Mouse (Mus musculus): ENCODE results near the gene Olfr63. TPM values are rescaled to one million over a fixed set of nuclear protein-coding genes. Genes with fewer than 3 reads are reported as not detected.
"Not testable (repeated sequence)": the region's sequence is repeated elsewhere in the genome, so short reads cannot be mapped to it uniquely, and the experiment has no call there.

Gene Olfr63
- 0.01 TPM in 2 replicates for polyA plus RNA-seq (2015; fragmentation: Nextera tagmentation; extraction: Ambion mirVana)

GRCm38 (mm10) chr17:33264376-33264775 is at the start of gene Olfr63:
Olfr63 (plus strand) TSS chr17:33264676.
- no peak within 1 kb of the TSS for H3K9ac ChIP-seq
- no peaks in the 10 kb centered on the region for H3K9me3 ChIP-seq (replicated peaks)
- no peak for DNase-seq
- H3K27me3 ChIP-seq: 0 out of 2 replicates have a peak, but pooled peaks cover 2% of the 10 kb centered on the region
- ATAC-seq (ENCODE audit: low read depth): no peak
- H3K36me3 ChIP-seq: no peaks in the 10 kb centered on the region
- WGBS (ENCODE audit: insufficient replicate concordance): 61% methylated on average over 1 of the region's 1 CpGs
- H3K4me2 ChIP-seq: no peak within 1 kb of the TSS
- H3K4me1 ChIP-seq (replicated peaks): no peaks in the 10 kb centered on the region
- H3K27ac ChIP-seq: no peak within 1 kb of the TSS
- no peak within 1 kb of the TSS for H3K4me3 ChIP-seq (replicated peaks)

GRCm38 (mm10) chr17:33221590-33221989 is 42.9 kb upstream of the Olfr63 start, which contains the start of gene Olfr1564:
Olfr1564 (minus strand) TSS chr17:33221690.
- 57% methylated on average over 2 of the region's 2 CpGs for WGBS (ENCODE audit: insufficient replicate concordance)
- Histone ChIP-seq H3K36me3 (no peaks in the 10 kb centered on the region), H3K4me2 (no peak within 1 kb of the TSS), H3K27ac (no peak within 1 kb of the TSS), H3K4me1 (replicated peaks) (no peaks in the 10 kb centered on the region), H3K27me3 (no peaks in the 10 kb centered on the region), H3K9me3 (replicated peaks) (peaks cover 4% of the 10 kb centered on the region; the same call in 1 of the 2 replicates), H3K9ac (no peak within 1 kb of the TSS), H3K4me3 (replicated peaks) (no peak within 1 kb of the TSS)
- DNase-seq (no peak), ATAC-seq (ENCODE audit: low read depth) (no peak)

DNA sequence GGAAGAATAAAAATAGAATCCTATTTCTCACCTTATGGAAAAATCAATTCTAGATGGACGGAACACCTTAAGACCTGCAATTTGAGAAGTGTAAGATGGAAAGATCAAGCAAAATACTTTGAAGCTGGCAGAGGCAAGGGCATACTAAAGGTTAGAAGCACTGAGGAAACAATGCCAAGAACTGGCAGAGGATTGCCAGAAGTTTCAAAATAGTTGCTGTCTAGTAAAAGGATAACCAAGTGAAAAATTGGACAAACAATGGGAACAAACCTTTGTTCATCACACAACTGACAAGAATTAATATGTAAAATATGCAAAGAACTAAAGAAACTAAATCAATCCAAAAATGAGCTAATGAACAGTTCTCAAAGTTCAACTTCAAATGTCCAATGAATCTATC is 27.8 kb upstream of the Olfr63 start:
- not testable (repeated sequence) for H3K9me3 ChIP-seq (replicated peaks); DNase-seq; H3K27me3 ChIP-seq; H3K27ac ChIP-seq; H3K4me3 ChIP-seq (replicated peaks); H3K4me2 ChIP-seq; H3K9ac ChIP-seq; ATAC-seq (ENCODE audit: low read depth); H3K4me1 ChIP-seq (replicated peaks)
- H3K36me3 ChIP-seq: peaks cover 14% of the 10 kb centered on the region
- whole genome bisulfite sequencing (ENCODE audit: insufficient replicate concordance): 71% methylated on average over 1 of the region's 1 CpGs

- peak within 1 kb of the TSS; percentile 29 for H3K4me2 ChIP-seq
- H3K27me3 ChIP-seq; H3K36me3 ChIP-seq; H3K9ac ChIP-seq; H3K27ac ChIP-seq; H3K4me3 ChIP-seq (replicated peaks); H3K9me3 ChIP-seq (replicated peaks); DNase-seq; H3K4me1 ChIP-seq (replicated peaks): not testable (repeated sequence)
- WGBS (ENCODE audit: insufficient replicate concordance): 25% methylated on average over 1 of the region's 34 CpGs
- peak; percentile 99 for ATAC-seq (ENCODE audit: low read depth)
Observed at GRCm38 (mm10) chr17:33254530-33255318, 9.8 kb upstream of the Olfr63 start, which contains the start of gene Zfp955a. Zfp955a (minus strand) TSS chr17:33255145.

GRCm38 (mm10) chr17:33255319-33255657 is 9.2 kb upstream of the Olfr63 start:
- not testable (repeated sequence) for ATAC-seq (ENCODE audit: low read depth); H3K4me1 ChIP-seq (replicated peaks); H3K27ac ChIP-seq; H3K9me3 ChIP-seq (replicated peaks); H3K4me2 ChIP-seq; H3K36me3 ChIP-seq; H3K4me3 ChIP-seq (replicated peaks); H3K27me3 ChIP-seq; DNase-seq; H3K9ac ChIP-seq
- WGBS (ENCODE audit: insufficient replicate concordance): no CpG with 5 or more reads among the region's 2 CpGs

DNA sequence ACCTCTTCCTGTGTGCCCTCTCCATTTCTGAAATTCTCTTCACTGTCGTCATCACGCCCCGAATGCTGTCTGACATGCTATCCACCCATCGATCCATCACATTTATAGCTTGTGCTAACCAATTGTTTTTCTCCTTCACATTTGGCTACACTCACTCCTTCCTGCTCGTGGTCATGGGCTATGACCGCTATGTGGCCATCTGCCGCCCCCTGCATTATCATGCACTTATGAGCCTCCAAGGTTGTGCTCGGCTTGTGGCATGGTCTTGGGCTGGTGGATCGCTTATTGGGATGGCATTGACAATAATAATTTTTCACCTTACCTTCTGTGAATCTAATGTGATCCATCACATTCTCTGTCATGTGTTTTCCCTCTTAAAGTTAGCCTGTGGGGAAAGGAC is 4.4 kb downstream of the Olfr63 start:
- no peaks in the 10 kb centered on the region for H3K36me3 ChIP-seq
- H3K27ac ChIP-seq: no peak overlapping the region
- no peaks in the 10 kb centered on the region for H3K9me3 ChIP-seq (replicated peaks)
- no peak overlapping the region for H3K9ac ChIP-seq
- ATAC-seq (ENCODE audit: low read depth): no peak
- no peak for DNase-seq
- WGBS (ENCODE audit: insufficient replicate concordance): 68% methylated on average over 9 of the region's 9 CpGs
- H3K4me3 ChIP-seq (replicated peaks): no peak overlapping the region
- H3K27me3 ChIP-seq: 0 out of 2 replicates have a peak, but pooled peaks cover 2% of the 10 kb centered on the region
- no peak overlapping the region for H3K4me2 ChIP-seq
- no peaks in the 10 kb centered on the region for H3K4me1 ChIP-seq (replicated peaks)

- H3K4me1 ChIP-seq (replicated peaks); H3K36me3 ChIP-seq; H3K27me3 ChIP-seq; DNase-seq; H3K9ac ChIP-seq; H3K27ac ChIP-seq; H3K9me3 ChIP-seq (replicated peaks); H3K4me3 ChIP-seq (replicated peaks): not testable (repeated sequence)
- peak; percentile 99 for ATAC-seq (ENCODE audit: low read depth)
- WGBS (ENCODE audit: insufficient replicate concordance): no CpG with 5 or more reads among the region's 25 CpGs
- peak within 1 kb of the TSS; percentile 40; the same call in 1 of the 2 replicates for H3K4me2 ChIP-seq
Observed at GRCm38 (mm10) chr17:33289039-33289875, 24.8 kb downstream of the Olfr63 start, which contains the start of gene Zfp955b. Zfp955b (plus strand) TSS chr17:33289544.

DNA sequence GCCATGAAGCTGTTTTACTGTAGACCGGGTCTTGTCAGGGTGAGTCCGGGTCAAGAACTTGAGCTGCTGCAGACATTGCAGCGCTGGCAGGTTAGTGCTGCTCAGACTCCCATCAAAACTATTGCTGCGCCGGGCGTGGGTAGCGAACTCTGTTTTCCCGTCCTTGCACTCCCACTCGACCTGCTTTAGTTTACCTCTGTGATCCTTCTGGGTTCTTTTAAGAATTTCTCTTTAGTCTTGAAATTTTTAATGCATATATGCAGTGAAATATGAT is 25.3 kb downstream of the Olfr63 start:
- not testable (repeated sequence) for H3K36me3 ChIP-seq; H3K4me1 ChIP-seq (replicated peaks); H3K9ac ChIP-seq; H3K27me3 ChIP-seq; H3K9me3 ChIP-seq (replicated peaks); H3K27ac ChIP-seq; H3K4me2 ChIP-seq; H3K4me3 ChIP-seq (replicated peaks); DNase-seq
- ATAC-seq (ENCODE audit: low read depth): peak; percentile 54
- no CpG with 5 or more reads among the region's 9 CpGs for WGBS (ENCODE audit: insufficient replicate concordance)

Other genes starting within 250 kb of the Olfr63 start
- 2.7 and 3.3 TPM in 2 replicates for gene Zfp763, start 231.3 kb upstream of the Olfr63 start, polyA plus RNA-seq (2015; fragmentation: Nextera tagmentation; extraction: Ambion mirVana)
- gene 4921501E09Rik, start 196.6 kb upstream of the Olfr63 start, polyA plus RNA-seq (2015; fragmentation: Nextera tagmentation; extraction: Ambion mirVana): not detected in 2 replicates
- gene Zfp563, start 175.4 kb upstream of the Olfr63 start, polyA plus RNA-seq (2015; fragmentation: Nextera tagmentation; extraction: Ambion mirVana): 1.5 TPM in 2 replicates
- not detected in 2 replicates for gene Morc2b, start 125.0 kb upstream of the Olfr63 start, polyA plus RNA-seq (2015; fragmentation: Nextera tagmentation; extraction: Ambion mirVana)
- gene Olfr55, start 96.2 kb upstream of the Olfr63 start, polyA plus RNA-seq (2015; fragmentation: Nextera tagmentation; extraction: Ambion mirVana): not detected in 2 replicates
- not detected in 2 replicates for gene Olfr239, start 73.4 kb upstream of the Olfr63 start, polyA plus RNA-seq (2015; fragmentation: Nextera tagmentation; extraction: Ambion mirVana)
- gene Olfr1564, start 43.0 kb upstream of the Olfr63 start, polyA plus RNA-seq (2015; fragmentation: Nextera tagmentation; extraction: Ambion mirVana): not detected in 2 replicates
- gene Zfp955a, start 9.5 kb upstream of the Olfr63 start, polyA plus RNA-seq (2015; fragmentation: Nextera tagmentation; extraction: Ambion mirVana): 5.1 and 5.6 TPM in 2 replicates
- 2.7 and 3.3 TPM in 2 replicates for gene Zfp955b, start 24.9 kb downstream of the Olfr63 start, polyA plus RNA-seq (2015; fragmentation: Nextera tagmentation; extraction: Ambion mirVana)
- gene Zfp81, start 94.2 kb downstream of the Olfr63 start, polyA plus RNA-seq (2015; fragmentation: Nextera tagmentation; extraction: Ambion mirVana): 3.2 and 3.4 TPM in 2 replicates
- gene Zfp101, start 130.0 kb downstream of the Olfr63 start, polyA plus RNA-seq (2015; fragmentation: Nextera tagmentation; extraction: Ambion mirVana): 7.9 and 11.0 TPM in 2 replicates
- not detected in 2 replicates for gene Actl9, start 168.2 kb downstream of the Olfr63 start, polyA plus RNA-seq (2015; fragmentation: Nextera tagmentation; extraction: Ambion mirVana)